Mouse (Mus musculus): ENCODE data around the gene Macf1.

Gene Macf1

DNA sequence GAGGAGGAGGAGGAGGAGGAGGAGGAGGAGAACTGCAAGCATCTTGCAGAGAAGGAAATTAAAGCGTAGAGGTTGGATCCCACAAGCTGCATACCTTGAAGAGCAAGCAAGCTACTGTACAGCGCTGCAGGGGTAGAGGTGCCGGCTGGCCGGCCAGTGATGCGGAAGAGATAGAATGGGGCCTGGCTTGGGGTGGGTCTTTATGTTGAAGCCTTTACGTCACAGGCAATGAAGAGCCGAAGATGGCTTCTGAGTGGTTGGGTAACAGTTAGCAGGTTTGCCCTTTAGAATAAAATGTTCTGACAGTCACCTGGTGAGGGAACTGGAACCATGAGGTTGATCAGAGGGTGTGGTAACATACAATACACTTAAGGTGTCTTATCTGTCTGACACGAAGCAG is 1.9 kb downstream of the Macf1 start:
- in situ Hi-C loops (cut with MboI; ENCODE audit: low pct_unique_long_range_greater_than_20kb in 1 of 2, low sequenced_read_pairs in 2 of 2, unreplicated experiment in 1 of 2), result no loop called here

GRCm38 (mm10) chr4:123680962-123681361 is 3.2 kb downstream of the Macf1 start:
- in situ Hi-C loops (cut with MboI; ENCODE audit: low pct_unique_long_range_greater_than_20kb in 1 of 2, low sequenced_read_pairs in 2 of 2, unreplicated experiment in 1 of 2), result no loop called here

DNA sequence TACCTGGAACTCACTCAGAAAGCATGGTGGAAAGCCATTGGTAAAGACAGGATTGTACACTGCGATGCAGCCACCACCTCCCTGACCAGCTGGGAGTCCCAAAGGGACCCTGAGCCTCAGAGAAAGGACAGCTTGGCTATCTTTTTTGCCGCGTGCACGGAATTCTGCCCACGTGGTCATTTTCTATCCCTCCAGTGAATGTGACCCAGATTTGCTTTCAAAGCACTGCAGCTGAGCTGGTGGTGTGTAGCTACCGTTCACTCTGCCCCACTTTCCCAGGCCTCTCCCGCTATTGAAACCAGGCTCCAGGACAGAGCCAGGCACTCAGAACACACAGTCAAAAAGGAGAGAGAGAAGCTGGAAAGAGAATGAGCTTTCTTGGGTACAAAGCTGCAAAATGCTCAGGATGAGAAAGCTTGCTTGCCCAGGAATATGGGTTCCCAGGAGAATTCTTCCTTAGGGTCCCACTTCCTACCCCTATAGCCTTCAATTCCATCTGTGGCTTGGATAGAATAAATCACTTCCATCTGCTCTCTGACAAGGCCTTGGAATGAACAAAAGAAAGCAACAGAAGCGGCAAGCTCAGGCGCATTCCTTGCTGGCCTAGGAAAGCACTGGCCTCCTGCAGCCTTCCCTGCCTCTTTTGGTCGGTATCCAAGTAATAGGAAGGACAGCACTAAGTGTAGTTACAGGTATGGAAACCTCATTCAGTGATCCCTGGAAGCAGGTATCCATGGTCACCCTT is 6.9 kb downstream of the Macf1 start:
- in situ Hi-C loops (cut with MboI; ENCODE audit: low pct_unique_long_range_greater_than_20kb in 1 of 2, low sequenced_read_pairs in 2 of 2, unreplicated experiment in 1 of 2), result no loop called here

GRCm38 (mm10) chr4:123670598-123670997 is 13.6 kb downstream of the Macf1 start:
- in situ Hi-C loops (cut with MboI; ENCODE audit: low pct_unique_long_range_greater_than_20kb in 1 of 2, low sequenced_read_pairs in 2 of 2, unreplicated experiment in 1 of 2), result no loop called here

DNA sequence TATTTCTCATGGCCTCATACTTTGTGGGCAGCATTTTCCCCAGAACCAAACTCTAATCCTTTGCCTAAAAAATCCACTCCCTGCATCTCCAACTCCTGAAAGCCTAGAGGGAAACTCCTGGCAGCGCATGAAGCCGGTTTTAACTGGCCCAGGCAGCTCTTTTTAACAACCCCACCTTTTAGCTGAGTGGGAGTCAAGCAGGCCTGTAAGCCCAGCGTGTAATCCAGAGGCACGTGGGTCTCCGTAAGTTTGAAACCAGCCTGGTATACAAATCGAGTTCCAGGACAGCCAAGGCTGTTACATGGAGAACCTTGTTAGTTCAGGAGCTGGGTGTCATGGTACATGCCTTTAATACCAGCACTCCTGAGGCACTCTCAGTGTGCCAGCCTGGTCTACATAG is 14.5 kb downstream of the Macf1 start:
- in situ Hi-C loops (cut with MboI; ENCODE audit: low pct_unique_long_range_greater_than_20kb in 1 of 2, low sequenced_read_pairs in 2 of 2, unreplicated experiment in 1 of 2), result no loop called here

DNA sequence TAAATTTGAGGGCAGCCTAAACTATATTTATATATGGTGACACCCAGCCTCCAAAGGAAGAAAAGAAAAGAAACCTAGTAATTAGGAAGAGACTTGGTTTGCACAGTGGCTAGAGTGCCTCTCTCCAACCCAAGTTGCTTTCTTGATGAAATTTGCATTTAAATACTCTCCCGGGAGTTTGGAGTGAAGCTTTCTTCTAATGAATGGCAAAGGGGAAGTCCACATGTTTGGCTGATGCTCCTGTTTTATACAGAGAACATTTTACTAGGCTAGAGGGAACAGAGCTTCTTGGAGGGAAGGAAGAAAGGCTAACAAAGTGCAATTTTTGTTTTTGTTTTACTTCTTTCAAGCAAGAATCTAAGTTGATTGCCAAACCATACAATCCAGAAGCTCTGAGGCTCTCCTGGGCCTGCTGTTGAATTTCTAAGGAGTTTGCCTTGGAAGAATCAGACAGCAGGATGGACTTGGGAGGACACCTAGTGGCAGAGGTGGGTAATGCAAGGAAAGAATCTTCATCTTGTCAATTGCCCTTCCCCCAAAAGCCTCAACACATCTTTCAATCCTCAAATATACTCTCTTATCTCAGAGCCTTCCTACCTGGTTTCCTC is 16.8 kb downstream of the Macf1 start:
- in situ Hi-C loops (cut with MboI; ENCODE audit: low pct_unique_long_range_greater_than_20kb in 1 of 2, low sequenced_read_pairs in 2 of 2, unreplicated experiment in 1 of 2), result no loop called here

DNA sequence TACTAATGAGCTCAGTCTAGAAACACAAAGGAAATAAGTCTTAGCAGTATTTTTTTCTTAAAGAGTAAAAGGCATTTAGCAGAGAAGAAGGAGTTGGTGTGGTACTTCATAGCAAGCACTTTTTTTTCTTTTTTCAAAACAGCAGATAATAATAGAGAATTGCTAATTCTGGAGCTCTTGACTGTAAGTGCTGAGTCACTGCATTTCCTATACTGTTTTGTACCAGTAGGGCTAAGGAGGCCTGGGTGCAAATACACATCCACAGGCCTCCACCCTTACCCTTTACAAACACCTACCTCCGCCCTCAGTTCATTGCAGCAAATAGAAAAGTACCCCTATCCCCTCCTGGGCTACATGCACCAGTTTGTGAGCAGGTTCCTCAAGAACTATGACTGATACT is 17.6 kb downstream of the Macf1 start:
- in situ Hi-C loops (cut with MboI; ENCODE audit: low pct_unique_long_range_greater_than_20kb in 1 of 2, low sequenced_read_pairs in 2 of 2, unreplicated experiment in 1 of 2), result no loop called here

GRCm38 (mm10) chr4:123665681-123666278 is 18.4 kb downstream of the Macf1 start:
- in situ Hi-C loops (cut with MboI; ENCODE audit: low pct_unique_long_range_greater_than_20kb in 1 of 2, low sequenced_read_pairs in 2 of 2, unreplicated experiment in 1 of 2), result no loop called here

DNA sequence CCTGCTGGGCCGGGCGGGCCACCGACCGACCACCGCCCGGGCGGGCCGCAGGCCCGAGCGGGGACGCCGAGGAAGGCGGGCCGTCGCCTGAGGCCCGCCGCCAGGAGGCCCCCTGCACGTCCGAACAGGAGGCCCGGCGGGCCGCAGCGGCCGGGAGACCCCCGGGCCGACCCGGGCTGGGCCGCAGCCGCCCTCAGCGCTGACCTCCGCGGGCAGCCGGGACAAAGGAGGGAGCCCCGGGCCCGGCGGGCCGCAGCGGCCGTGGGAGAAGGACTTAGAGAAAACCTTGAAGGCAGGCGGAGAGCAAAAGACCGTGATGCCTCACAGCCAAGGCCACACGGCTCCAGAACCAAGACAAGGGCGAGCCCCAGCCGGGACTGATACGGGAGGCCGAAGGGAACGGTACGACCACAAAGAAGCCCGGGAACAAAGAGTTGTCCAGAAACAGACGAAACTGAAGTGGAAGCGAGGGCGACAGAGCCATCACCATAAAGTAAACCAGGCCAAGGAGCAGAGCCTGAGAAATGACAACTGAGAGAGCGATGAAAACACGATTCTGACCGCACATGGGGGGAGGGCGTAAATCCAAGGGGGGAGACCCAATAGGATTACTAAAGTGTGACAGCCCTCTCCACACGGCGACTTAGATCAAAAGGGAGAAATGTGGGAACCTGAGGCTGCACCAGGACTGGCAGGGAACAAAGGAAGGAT is 19.1 kb downstream of the Macf1 start:
- in situ Hi-C loops (cut with MboI; ENCODE audit: low pct_unique_long_range_greater_than_20kb in 1 of 2, low sequenced_read_pairs in 2 of 2, unreplicated experiment in 1 of 2), result no loop called here

GRCm38 (mm10) chr4:123664021-123664950 is 19.9 kb downstream of the Macf1 start:
- in situ Hi-C loops (cut with MboI; ENCODE audit: low pct_unique_long_range_greater_than_20kb in 1 of 2, low sequenced_read_pairs in 2 of 2, unreplicated experiment in 1 of 2), result no loop called here

- in situ Hi-C loops (cut with MboI; ENCODE audit: low pct_unique_long_range_greater_than_20kb in 1 of 2, low sequenced_read_pairs in 2 of 2, unreplicated experiment in 1 of 2), result no loop called here
These were observed 20.5 kb downstream of the Macf1 start for GRCm38 (mm10) chr4:123663688-123663965.

GRCm38 (mm10) chr4:123662914-123663687 is 21.1 kb downstream of the Macf1 start:
- in situ Hi-C loops (cut with MboI; ENCODE audit: low pct_unique_long_range_greater_than_20kb in 1 of 2, low sequenced_read_pairs in 2 of 2, unreplicated experiment in 1 of 2), result no loop called here

DNA sequence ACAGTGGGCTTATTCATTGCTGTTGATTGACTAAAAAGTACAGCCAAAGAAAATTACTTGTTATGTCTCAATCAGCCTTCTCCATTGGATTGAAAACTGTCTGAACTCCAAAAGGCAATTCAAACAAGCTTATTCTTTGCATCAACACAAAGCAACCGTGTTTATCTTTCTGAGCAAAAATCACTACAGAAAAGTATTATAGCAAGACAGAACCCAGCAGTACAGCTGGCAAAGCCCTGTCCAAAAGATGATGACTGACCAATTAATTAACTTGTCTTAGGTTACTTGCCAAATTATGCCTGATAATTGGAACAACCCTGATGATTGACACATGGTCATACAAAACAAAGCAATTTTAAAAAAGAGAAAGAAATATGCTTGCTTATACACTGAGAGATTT is 26.0 kb downstream of the Macf1 start:
- in situ Hi-C loops (cut with MboI; ENCODE audit: low pct_unique_long_range_greater_than_20kb in 1 of 2, low sequenced_read_pairs in 2 of 2, unreplicated experiment in 1 of 2), result no loop called here

- in situ Hi-C loops (cut with MboI; ENCODE audit: low pct_unique_long_range_greater_than_20kb in 1 of 2, low sequenced_read_pairs in 2 of 2, unreplicated experiment in 1 of 2), result no loop called here
These were observed 28.9 kb downstream of the Macf1 start for GRCm38 (mm10) chr4:123655245-123655644.

DNA sequence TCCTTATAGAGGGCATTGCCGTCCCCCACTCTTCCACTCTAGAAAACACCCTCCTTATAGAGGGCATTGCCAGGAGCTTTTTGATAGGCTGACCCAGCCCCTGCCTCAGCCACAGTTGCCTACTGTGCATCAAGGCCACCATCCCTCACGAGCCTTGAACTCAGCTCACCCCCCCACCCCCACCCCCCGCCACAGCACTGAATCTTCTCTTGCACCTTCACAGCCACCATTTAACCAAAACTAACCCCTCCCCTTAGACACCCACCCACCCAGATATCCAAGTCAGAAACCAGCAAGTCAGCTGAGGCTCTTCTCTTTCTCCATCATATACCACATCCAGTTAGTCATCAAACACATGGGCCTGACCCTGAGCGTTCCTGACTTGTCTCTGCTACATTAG is 29.6 kb downstream of the Macf1 start:
- in situ Hi-C loops (cut with MboI; ENCODE audit: low pct_unique_long_range_greater_than_20kb in 1 of 2, low sequenced_read_pairs in 2 of 2, unreplicated experiment in 1 of 2), result loop anchor here in 1 of 2 experiments (5.0 kb wide), 1 partner anchor 37 kb away; no protein-coding TSS in a partner anchor

DNA sequence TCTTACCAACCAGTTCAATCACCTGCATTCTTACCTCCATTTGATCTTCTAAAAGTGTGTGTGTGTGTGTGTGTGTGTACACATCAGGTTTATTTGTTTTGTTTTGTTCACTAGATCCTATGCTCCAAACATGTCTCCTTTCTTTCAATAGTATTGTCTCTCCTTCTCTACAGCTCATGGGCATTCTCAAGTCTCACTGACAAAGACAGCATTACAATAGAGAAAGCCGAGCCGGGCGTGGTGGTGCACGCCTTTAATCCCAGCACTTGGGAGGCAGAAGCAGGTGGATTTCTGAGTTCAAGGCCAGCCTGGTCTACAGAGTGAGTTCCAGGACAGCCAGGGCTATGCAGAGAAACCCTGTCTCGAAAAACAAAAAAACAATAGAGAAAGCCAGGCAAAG is 30.7 kb downstream of the Macf1 start:
- in situ Hi-C loops (cut with MboI; ENCODE audit: low pct_unique_long_range_greater_than_20kb in 1 of 2, low sequenced_read_pairs in 2 of 2, unreplicated experiment in 1 of 2), result loop anchor here in 1 of 2 experiments (5.0 kb wide), 1 partner anchor 36 kb away; no protein-coding TSS in a partner anchor

GRCm38 (mm10) chr4:123652130-123652529 is 32.0 kb downstream of the Macf1 start:
- in situ Hi-C loops (cut with MboI; ENCODE audit: low pct_unique_long_range_greater_than_20kb in 1 of 2, low sequenced_read_pairs in 2 of 2, unreplicated experiment in 1 of 2), result loop anchor here in 1 of 2 experiments (5.0 kb wide), 1 partner anchor 35 kb away; no protein-coding TSS in a partner anchor

GRCm38 (mm10) chr4:123649131-123649530 is 35.0 kb downstream of the Macf1 start:
- in situ Hi-C loops (cut with MboI; ENCODE audit: low pct_unique_long_range_greater_than_20kb in 1 of 2, low sequenced_read_pairs in 2 of 2, unreplicated experiment in 1 of 2), result no loop called here
